Mouse (Mus musculus) left cerebral cortex, adult 18-20 months (tissue): ENCODE results near the gene Megf6. TPM values are rescaled to one million over a fixed set of nuclear protein-coding genes. Genes with fewer than 3 reads are reported as not detected.

Source experiments
- DNase-seq, 2 experiments: peaks; one replicate each; pipeline ENCODE4 v3.0.0; 2021 to 2022; ENCODE audit warnings: low spot score in 2 of 2, mixed read lengths in 1 of 2
- total RNA-seq, 2 experiments: library from RNA; stranded (reverse); gene quantifications; 2 replicates each; pipeline ENCODE4 v1.2.3; 2021

The Megf6 gene
- total RNA-seq, 2 experiments from 2014 or later: 2.5 to 5.0 TPM

DNA sequence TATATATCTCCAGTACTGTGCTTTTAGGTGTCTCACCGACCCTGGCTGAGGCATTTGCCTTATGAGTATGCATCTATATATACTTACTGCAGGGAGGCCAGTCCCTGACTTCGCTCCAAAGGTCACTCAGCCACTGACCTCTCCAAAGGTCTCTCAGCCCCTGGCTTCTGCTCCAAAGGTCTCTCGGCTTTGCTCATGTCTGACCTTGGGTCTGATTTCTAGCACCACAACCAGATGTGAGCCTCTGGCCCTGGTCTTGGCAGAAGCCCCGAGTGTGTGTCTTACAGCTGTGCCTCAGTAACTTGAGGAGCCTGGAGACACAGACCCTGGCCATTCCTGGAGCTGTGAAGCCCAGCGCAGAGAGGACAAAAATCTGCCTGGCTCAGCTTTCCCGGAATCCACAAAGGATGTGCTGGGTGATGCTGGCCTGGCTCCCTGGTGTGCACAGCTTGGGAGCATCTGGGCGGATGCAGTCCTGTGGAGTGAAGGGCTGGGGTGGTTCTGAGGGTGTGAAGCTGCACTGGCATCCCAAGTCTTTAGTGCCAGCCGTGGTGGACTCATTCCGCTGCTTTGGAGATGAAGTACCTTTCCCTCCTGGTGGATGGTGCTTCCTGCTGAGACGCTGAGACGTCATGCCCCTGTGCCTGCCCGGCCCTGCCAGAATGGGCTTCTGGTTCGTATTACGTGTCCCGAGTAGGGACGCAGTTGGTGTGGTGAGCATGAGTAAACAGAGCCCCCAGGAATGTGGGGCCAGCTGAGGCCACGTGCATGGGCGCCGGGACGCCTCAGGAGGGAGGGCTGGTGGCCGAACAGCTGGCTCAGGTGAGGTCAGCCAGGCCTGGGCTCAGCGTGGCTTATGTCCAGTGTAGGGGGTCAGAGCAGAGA, 76.9 kb downstream of the Megf6 start:
- DNase-seq: no peak

- DNase-seq: no peak
Measured at GRCm38 (mm10) chr4:154248092-154248805, 77.7 kb downstream of the Megf6 start.

- DNase-seq: no peak
Measured at GRCm38 (mm10) chr4:154249316-154249715, 78.8 kb downstream of the Megf6 start.

DNA sequence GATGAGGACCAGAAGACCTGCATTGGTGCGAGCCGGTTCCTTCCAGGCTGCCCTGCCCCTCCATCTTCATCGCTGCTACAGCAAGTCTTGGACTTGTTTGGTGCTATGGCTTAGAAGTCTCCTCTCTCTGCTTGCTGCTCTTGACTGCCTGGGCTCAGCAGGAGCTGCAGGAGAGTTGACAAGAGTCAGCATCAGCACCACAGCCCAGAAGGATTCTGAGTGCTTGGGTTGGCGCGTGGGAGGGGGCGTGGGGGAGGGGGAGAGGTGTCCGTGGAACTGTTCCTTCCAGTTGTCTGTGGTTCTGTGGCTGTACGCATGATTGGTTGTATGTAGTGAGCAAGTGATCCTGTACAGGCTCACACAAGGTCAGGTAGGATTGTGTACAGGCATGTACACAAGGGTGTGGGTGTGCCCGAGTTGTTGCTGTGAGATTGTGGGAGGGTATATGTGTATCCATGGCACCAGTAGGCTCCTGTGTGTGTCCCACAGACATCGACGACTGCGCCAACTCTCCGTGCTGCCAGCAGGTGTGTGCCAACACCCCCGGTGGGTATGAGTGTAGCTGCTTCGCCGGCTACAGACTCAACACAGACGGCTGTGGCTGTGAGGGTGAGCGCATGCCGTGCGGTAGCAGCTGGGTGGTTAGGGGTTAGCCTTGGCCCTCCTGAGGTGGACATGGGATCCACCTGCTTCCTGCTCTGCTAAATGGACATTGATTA, 82.2 kb downstream of the Megf6 start:
- peak; percentile 32 to 41 for DNase-seq

DNA sequence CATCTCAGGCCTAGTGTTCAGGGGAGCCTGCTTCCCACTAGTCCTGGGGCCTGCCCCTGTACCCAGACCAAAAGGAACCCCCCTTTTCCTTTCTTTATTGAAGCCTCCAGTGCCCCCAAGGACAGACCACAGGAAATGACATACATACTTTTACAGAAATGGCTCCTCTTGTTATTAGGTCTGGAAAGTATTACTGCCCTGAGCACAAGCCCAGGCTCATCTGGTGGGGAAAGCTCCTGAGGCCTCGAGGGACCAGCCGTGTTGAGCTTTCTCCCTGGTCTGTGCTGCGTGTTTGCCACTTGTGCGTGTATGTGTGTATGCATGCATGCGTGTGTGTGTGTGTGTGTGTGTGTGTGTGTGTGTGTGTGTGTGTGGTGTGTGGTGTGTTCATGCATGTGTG, 90.2 kb downstream of the Megf6 start:
- no peak for DNase-seq

GRCm38 (mm10) chr4:154262071-154262470, 91.5 kb downstream of the Megf6 start:
- DNase-seq: no peak

- DNase-seq: no peak
Measured at GRCm38 (mm10) chr4:154267511-154267910, 97.0 kb downstream of the Megf6 start.

GRCm38 (mm10) chr4:154269520-154269919, 99.0 kb downstream of the Megf6 start:
- no peak for DNase-seq

GRCm38 (mm10) chr4:154273000-154273399, 102.5 kb downstream of the Megf6 start:
- peak; percentile 15 to 54 for DNase-seq

GRCm38 (mm10) chr4:154279481-154279880, 109.0 kb downstream of the Megf6 start:
- DNase-seq: no peak

- no peak for DNase-seq
Measured at GRCm38 (mm10) chr4:154283671-154284070, 113.1 kb downstream of the Megf6 start.

GRCm38 (mm10) chr4:154293735-154294201, 123.2 kb downstream of the Megf6 start:
- no peak for DNase-seq

DNA sequence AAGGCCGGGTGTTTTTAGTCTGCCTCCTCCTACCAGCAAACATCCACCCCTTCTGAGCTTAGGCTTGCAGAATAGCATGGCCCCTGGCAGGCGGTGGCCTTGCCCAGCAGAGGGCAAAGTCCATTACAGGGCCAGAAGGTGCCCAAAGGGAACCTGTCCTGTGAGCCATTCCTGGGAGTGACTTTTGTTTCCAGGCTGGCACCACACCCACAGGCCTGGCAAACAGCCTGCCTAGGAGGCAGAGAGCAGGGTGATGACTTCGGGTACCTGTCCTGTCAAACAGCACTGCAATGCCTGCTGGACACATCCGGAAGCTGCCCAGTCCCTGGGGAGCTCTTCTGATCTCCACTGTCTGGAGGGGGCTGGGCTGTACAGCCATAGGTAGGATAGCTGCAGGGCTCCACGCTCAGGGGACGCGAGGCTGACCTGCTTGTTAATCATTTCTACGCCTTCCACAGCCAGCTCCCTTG, 123.8 kb downstream of the Megf6 start:
- DNase-seq: no peak

GRCm38 (mm10) chr4:154297761-154298160, 127.2 kb downstream of the Megf6 start:
- DNase-seq: no peak

GRCm38 (mm10) chr4:154299541-154300271, 129.2 kb downstream of the Megf6 start:
- no peak for DNase-seq

GRCm38 (mm10) chr4:154301466-154301881, 130.9 kb downstream of the Megf6 start, which contains the start of gene Arhgef16:
TSS of gene Arhgef16 (minus strand) at chr4:154301676.
- DNase-seq: peak; percentile 37 to 40

GRCm38 (mm10) chr4:154309131-154309530, 138.6 kb downstream of the Megf6 start:
- no peak for DNase-seq

GRCm38 (mm10) chr4:154310576-154311262, 140.2 kb downstream of the Megf6 start:
- DNase-seq: no peak

DNA sequence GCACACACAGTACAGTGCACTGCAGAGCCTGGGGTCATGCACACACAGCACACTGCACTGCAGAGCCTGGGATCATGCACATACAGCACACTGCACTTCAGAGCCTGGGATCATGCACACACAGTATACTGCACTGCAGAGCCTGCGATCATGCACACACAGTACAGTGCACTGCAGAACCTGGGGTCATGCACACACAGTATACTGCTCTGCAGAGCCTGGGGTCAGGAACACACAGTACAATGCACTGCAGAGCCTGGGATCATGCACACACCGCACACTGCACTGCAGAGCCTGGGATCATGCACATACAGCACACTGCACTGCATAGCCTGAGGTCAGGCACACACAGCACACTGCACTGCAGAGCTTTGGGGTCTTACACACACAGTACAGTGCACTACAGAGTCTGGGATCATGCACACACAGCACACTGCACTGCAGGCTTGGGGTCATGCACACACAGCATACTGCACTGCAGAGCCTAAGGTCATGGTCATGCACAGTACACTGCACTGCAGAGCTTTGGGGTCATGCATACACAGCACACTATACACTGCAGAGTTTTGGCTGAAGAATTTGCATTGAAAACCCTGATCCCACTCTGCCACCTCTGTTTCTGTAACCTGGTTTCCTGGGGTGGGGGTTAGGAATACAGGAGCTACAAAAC, 141.7 kb downstream of the Megf6 start:
- no peak for DNase-seq
